Mouse (Mus musculus): ENCODE data around the gene Nfic.

Nfic gene

DNA sequence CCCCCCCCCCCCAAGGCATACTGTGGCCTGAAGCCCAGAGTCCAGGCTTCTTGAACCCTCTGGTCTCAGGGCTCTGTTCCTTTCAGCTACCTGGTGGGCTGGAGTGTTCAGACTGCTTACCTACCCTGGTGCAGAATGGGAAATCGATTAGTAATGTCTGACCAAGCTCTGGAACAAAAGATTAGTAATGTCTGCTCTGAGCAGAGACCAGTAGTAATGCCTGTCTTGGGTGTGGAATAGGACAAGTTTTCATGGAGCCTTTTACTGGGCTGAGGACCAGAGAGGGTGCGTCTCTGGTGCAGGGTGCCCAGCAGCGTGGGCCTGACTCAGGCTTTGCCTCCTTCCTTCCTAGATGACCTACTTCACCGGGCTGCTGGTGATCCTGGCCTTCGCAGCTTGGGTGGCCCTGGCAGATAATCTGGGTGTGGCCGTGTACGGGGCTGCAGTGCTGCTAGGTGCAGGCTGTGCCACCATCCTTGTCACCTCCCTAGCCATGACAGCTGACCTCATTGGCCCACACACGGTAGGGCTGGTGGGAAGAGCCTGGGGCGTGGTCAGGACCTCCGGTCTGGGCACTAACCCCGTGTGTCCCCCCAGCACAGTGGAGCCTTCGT, 93.0 kb downstream of the Nfic start:
- peak; percentile 79 for DNase-seq (ENCODE audit: low read depth, low spot score)

DNA sequence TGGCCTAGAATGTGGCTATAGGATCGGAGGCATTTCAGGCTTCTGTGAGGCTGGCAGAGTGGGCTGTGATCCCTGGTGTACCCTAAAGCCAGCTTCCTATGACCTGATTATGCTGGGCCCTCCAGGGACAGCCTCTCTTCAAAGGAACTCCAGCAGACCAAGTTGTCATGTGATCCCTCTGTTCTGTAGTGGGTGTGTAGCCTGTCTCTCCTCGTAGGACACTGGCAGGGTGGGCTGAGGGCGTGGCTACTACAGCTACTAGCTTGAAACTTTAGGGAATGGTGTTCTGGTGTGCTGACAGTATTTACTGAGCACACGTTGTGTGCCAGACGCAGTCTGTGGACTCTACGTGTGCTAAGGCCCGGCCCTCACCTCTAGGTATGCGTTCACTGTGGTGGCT, 94.7 kb downstream of the Nfic start:
- DNase-seq (ENCODE audit: low read depth, low spot score) = peak; percentile 74

DNA sequence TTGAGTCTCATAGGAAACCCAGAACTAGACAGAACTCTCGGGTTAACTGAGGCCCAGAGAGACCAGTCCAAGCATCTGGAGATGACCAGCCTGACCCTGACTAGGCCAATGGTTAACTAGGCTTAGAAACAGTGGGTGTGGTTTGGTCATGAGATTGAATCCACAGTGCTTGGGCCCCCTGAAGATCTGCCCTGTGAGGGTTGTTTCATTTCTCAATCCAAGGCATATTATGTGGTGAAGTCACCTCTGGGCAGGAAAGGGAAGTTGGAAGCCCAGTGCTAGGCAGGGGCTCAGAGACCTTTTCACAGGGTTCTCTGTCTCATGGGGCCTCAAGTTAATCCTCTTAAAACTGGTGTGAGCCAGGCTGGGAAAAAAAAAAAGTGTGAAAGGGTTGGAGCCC, 96.6 kb downstream of the Nfic start:
- DNase-seq (ENCODE audit: low read depth, low spot score) = no peak

GRCm38 (mm10) chr10:81358209-81358608, 97.2 kb downstream of the Nfic start:
- peak; percentile 82 for DNase-seq (ENCODE audit: low read depth, low spot score)

- DNase-seq (ENCODE audit: low read depth, low spot score) = peak; percentile 94
Observed at GRCm38 (mm10) chr10:81356991-81357844, 98.2 kb downstream of the Nfic start, which contains the start of gene Mfsd12. TSS of gene Mfsd12 (plus strand) at chr10:81357491.

- DNase-seq (ENCODE audit: low read depth, low spot score) = no peak
Observed at GRCm38 (mm10) chr10:81356352-81356990, 99.0 kb downstream of the Nfic start.

DNA sequence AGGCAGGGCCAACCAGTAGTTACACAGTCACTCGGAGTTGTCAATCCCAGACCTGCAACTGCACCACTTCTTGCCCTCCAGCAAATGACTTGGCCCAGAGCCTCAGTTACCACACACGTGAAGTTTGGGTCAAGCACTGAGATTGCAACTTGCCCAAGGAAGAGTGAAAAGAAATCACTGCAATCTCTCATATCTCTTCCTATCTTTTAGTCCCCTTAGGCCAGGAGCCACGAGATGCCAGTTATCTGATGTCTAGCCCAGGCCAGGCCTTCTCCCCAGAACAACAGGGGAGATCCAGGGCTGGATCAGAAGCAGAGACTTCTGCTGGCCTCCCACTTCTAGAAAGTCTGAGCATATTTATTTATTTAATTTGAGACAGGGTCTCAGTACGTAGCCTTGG, 99.9 kb downstream of the Nfic start:
- no peak for DNase-seq (ENCODE audit: low read depth, low spot score)

DNA sequence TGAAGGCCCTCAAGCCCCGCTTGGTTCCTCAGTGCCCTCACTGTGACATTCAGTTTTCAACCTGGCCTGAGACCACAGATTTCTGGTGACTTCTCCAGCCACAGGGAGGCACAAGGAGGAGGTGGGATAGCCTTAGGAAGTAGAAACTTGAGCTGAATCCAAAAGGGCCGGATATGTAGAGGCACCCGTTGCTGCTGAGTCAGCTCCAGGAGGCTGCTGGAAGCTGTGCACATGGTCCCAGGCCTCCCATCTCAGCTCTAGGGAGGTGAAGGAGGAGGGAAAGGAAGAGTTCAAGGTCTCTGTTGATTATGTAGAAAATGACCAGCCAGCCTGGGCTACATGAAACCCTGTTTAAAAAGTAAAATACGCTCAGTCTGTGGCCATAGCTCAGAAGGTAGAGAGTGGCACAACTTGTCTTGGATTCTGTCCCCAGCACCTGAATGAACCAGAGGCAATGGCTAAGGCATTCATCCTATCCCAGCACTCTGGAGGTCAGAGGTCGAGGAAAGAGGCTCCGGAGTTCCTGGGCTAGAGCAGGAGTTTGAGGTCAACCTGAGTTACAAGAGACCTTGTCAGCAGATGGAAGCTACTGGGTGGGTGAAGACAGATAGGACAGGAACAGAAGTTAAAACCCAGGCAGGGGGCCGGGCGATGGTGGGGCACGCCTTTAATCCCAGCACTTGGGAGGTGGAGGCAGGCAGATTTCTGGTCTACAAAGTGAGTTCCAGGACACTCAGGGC, 100.5 kb downstream of the Nfic start:
- DNase-seq (ENCODE audit: low read depth, low spot score) = peak; percentile 76

DNA sequence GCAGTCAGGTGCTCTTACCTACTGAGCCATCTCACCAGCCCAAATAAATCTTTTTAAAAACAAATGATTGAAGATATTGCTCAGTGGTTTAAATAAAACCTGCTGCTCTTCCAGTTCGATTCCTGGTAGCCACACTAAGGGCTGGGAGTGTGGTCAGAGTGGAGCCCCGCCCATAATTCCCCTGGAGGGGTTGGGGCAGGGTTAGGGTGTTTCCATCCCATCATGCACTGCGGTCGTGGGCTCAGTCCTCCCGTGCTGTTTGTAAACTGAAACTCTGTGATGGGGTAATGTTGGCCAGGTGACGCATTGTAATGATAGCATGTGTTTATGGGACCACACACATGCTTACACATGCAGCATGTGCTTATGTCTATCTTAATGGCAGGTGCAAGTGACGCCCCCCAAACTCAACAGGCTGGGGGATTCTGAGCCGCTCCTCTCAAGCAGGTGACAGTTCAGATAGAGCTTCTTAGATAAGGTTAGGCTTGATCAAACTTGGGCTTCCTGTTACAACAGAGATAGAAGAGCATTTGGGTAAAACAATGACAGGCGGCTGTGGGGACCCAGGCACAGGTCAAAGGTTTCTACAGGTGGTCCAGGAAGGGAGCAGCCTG, 103.7 kb downstream of the Nfic start:
- DNase-seq (ENCODE audit: low read depth, low spot score) = peak; percentile 91

DNA sequence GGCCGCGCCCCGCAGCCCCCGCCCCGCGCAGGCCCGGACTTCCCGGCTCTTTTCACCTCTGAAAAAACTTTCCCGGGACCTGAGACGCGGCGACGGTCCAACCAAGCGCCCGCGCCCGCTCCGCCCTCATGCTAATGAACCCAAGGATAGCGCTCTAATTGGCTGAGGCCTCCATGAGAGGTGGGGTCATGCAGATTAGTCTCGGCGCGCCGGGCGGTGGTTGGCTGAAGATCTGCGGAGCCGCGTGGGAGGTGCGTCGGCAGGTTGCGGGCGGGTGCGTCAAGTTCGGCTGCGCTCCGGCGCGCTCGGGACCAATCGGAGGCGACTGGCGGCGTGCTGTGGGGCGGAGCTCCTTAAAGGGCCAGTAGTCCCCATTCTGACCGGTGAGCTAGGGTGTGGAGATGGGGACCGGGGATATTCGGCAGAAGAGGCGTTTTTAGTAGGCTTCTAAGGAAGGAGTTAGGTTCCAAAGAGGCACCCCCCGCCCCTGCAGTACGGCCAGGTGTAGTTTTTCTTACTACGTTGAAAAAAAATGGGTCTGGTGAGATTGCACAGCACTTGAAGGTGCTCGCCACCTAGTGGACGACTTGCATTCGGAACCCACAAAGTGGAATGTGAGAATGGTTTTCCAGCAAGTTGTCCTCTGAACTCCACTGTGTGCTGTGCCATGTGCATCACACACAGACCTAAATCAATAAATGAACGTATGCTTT, 104.9 kb downstream of the Nfic start, which contains the start of gene Hmg20b:
Gene Hmg20b (minus strand): TSS at position 130 of the 713 bp plus-strand sequence.
- peak; percentile 100 for DNase-seq (ENCODE audit: low read depth, low spot score)

DNA sequence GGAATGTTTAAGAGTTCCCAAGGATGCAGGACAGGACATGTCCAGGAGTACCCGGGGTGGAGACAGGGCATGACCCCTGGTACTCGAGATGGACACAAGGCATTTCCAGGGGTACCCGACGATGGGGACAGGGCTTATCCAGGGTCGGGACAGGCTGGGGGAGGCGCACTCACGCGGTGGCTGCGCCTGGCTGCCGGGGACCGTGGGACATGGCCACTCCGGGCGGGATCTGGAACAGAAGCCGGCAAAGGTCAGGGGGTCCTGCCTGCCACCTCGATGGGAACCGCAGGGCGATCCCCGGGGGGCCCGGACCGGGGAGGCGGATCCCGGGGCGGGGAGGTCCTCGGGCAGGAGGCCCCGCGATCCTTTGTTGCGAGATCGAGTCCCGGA, 105.5 kb downstream of the Nfic start:
- DNase-seq (ENCODE audit: low read depth, low spot score) = no peak

GRCm38 (mm10) chr10:81349146-81349545, 106.3 kb downstream of the Nfic start:
- DNase-seq (ENCODE audit: low read depth, low spot score) = peak; percentile 95

DNA sequence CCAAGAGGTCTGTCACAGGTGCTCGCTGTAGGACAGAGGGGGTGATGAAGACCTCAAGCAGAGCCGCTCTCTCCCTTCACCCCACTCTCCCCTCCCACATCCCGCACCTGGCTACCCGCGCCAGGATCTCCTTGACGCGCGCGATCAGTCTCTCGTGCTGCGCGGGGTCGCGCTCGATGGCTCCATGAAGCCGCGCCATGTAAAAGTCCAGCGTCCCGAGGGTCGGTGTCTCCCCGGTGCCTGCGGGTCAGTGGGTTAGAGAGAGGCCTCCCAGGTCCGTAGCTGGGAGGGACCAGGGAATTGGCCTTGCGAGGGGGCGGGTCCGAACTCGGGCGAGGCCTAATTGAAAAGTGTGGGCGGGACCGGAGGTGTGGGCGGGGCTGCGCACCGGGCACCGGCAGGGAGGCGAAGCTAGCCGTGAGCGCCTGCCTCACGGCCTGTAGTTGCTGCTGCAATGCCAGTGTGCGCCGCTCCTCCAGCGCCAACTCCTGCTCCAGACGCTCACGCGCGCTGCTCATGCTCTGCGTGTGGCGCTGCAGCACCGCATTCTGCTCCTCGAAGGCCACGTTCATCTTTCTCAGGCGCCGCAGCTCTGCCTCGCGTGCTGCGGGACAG, 108.9 kb downstream of the Nfic start:
- DNase-seq (ENCODE audit: low read depth, low spot score) = peak; percentile 93

Data from ZHBTc4 (cell line).